Mouse (Mus musculus): ENCODE measurements around the gene Laptm5.

DNA sequence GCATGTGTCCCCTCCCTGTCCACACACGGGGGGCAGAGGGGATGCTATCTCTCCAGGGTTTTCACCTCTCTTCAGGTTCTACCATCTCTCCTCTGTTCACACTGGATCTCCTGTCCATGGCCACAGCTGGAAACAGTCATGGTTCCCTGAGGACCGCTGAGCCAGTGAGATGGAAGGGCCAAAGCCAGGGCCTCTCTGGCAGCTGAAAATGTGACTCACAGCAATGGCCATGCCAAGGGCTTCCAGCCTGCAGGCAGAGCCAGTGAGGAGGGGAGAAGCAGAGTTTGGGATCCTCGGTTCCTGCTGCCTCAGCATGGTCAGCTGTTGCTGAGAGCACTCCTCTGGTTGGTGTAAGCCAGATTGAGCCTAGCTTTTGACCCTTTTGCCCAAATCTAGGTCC, 66.1 kb downstream of the Laptm5 start:
- no peak for TF ChIP-seq CTCF (IDR thresholded peaks at IDR 0.05 in 2 of 3, conservative IDR thresholded peaks at IDR 0.05 in 1 of 3; ENCODE audit: control insufficient read depth in 1 of 3, insufficient read depth in 1 of 3, low read depth in 2 of 3, low read length in 3 of 3, poor library complexity in 1 of 3, severe bottlenecking in 1 of 3)
- TF ChIP-seq ELF1 (IDR thresholded peaks at IDR 0.05; ENCODE audit: low read depth, low read length): no peak
- TF ChIP-seq EP300 (IDR thresholded peaks at IDR 0.05; ENCODE audit: low read depth in 1 of 2, low read length in 2 of 2): no peak

Data from MEL (cell line).